Mouse (Mus musculus): ENCODE data around the gene Tnfrsf17. TPM values are rescaled to one million over a fixed set of nuclear protein-coding genes. Genes with fewer than 3 reads are reported as not detected.

Gene Tnfrsf17
- polyA plus RNA-seq, 1 experiment from 2014 or later: not detected

DNA sequence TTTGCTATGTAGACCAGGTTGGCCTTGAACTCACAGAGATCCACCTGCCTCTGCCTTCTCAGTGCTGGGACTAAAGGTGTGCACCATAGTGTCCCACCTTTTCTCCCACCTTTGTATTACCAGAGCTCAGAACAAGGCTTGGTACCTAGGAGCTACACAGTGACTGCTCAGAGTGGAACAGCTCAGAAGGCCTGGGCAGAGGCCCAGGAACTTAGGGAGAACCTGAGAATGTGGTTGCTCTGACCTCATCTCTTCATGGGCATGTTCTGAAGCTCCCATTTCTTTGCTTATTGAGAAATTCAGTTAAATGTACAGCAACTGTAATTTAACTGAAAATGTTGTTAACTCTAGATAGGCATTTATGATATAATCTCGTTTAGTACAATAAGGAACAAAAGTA lies 53.2 kb downstream of the Tnfrsf17 start:
- no peaks in the 10 kb centered on the region for H3K27me3 ChIP-seq (ENCODE audit: control insufficient read depth, insufficient read depth, low read depth, low read length)
- no peak overlapping the region for H3K27ac ChIP-seq (ENCODE audit: low read length)
- WGBS: 61% methylated on average over 1 of the region's 1 CpGs
- no peak overlapping the region for H3K4me3 ChIP-seq (ENCODE audit: low read length)
- H3K4me1 ChIP-seq (replicated peaks; ENCODE audit: control insufficient read depth, insufficient read depth, low read length): 0 out of 2 replicates have a peak, but pooled peaks cover 2% of the 10 kb centered on the region
- no peak for ATAC-seq (ENCODE audit: low read depth)
- H3K4me2 ChIP-seq (ENCODE audit: low read depth, low read length): no peak overlapping the region
- no peaks in the 10 kb centered on the region for H3K36me3 ChIP-seq (ENCODE audit: control insufficient read depth, insufficient read depth, low read length)
- no peaks in the 10 kb centered on the region for H3K9me3 ChIP-seq (ENCODE audit: control insufficient read depth, low read length)
- H3K9ac ChIP-seq (ENCODE audit: low read length): no peak overlapping the region

DNA sequence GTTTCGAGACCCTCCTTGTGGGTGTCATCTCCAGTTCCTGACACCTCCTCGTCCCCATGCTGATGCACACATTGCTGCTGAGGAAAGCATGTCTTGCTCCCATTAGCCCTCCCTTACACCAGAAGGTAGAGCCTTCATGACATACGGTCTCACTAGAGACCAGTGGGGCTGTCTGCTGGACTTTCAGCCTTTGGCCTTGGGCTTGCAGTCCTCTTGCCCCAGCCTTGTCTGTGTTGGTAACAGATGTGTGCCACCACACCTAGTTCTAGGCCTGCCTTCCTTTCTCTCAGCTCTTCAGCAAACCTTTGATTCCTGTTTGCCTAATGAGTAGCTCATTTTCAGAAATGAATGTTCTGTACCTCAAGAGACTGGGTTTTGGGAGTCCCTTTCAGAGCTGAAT lies 54.8 kb downstream of the Tnfrsf17 start:
- H3K9me3 ChIP-seq (ENCODE audit: control insufficient read depth, low read length): no peaks in the 10 kb centered on the region
- no peak overlapping the region for H3K4me3 ChIP-seq (ENCODE audit: low read length)
- H3K27me3 ChIP-seq (ENCODE audit: control insufficient read depth, insufficient read depth, low read depth, low read length): no peaks in the 10 kb centered on the region
- no peaks in the 10 kb centered on the region; the same call in 1 of the 2 replicates for H3K36me3 ChIP-seq (ENCODE audit: control insufficient read depth, insufficient read depth, low read length)
- H3K4me1 ChIP-seq (replicated peaks; ENCODE audit: control insufficient read depth, insufficient read depth, low read length): 0 out of 2 replicates have a peak, but pooled peaks cover 2% of the 10 kb centered on the region
- H3K9ac ChIP-seq (ENCODE audit: low read length): no peak overlapping the region
- H3K4me2 ChIP-seq (ENCODE audit: low read depth, low read length): no peak overlapping the region
- ATAC-seq (ENCODE audit: low read depth): no peak
- no peak overlapping the region for H3K27ac ChIP-seq (ENCODE audit: low read length)
- 85% methylated on average over 3 of the region's 3 CpGs for WGBS

DNA sequence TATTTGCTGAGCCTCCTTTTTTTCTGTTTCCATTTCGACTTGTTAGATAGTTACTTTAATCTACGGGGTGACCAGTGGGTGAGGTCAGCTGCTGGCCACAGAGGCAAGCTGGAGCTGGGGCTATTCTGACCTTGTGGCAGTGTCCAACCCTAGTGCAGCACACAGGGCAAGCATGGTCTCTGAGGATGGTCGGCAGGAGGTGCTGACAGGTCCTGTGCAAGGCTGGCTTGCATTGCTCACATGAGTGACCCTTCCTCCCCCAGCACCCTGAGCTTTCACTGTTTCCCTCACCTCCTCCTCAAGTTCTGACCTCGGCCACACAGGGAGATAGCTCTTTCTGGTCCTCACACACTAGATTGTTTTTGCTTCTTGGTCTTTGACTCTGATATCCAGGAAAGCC lies 55.5 kb downstream of the Tnfrsf17 start:
- ATAC-seq (ENCODE audit: low read depth): no peak
- Histone ChIP-seq H3K9me3 (ENCODE audit: control insufficient read depth, low read length) (no peaks in the 10 kb centered on the region), H3K4me1 (replicated peaks; ENCODE audit: control insufficient read depth, insufficient read depth, low read length) (0 out of 2 replicates have a peak, but pooled peaks cover 2% of the 10 kb centered on the region), H3K9ac (ENCODE audit: low read length) (no peak overlapping the region), H3K4me2 (ENCODE audit: low read depth, low read length) (no peak overlapping the region), H3K27me3 (ENCODE audit: control insufficient read depth, insufficient read depth, low read depth, low read length) (no peaks in the 10 kb centered on the region), H3K4me3 (ENCODE audit: low read length) (no peak overlapping the region), H3K36me3 (ENCODE audit: control insufficient read depth, insufficient read depth, low read length) (no peaks in the 10 kb centered on the region; the same call in 1 of the 2 replicates), H3K27ac (ENCODE audit: low read length) (no peak overlapping the region)
- WGBS: 43% methylated on average over 4 of the region's 4 CpGs

DNA sequence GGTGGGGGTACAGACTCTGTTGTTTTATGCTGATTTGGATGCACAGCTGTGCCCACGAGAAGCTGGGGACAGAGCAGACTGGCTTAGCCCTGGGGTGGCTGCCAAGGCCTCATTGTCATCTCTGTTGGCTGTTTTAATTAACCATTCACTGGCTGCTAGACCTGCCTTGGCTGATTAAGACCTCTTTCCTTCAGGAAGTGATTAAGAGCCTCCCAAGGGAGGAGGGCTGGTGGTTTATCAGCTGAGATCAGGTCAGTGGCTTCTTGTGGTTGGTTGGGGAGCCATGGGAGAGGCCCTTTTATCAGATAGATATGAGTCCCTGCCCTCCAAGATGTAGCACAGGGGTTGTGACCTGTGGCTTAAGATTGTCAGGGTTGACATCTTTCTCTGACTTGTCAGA lies 56.0 kb downstream of the Tnfrsf17 start:
- no peak overlapping the region for H3K4me2 ChIP-seq (ENCODE audit: low read depth, low read length)
- H3K4me1 ChIP-seq (replicated peaks; ENCODE audit: control insufficient read depth, insufficient read depth, low read length): 0 out of 2 replicates have a peak, but pooled peaks cover 2% of the 10 kb centered on the region
- H3K27me3 ChIP-seq (ENCODE audit: control insufficient read depth, insufficient read depth, low read depth, low read length): no peaks in the 10 kb centered on the region
- WGBS: 5% methylated on average over 1 of the region's 1 CpGs
- H3K27ac ChIP-seq (ENCODE audit: low read length): no peak overlapping the region
- H3K9me3 ChIP-seq (ENCODE audit: control insufficient read depth, low read length): no peaks in the 10 kb centered on the region
- H3K4me3 ChIP-seq (ENCODE audit: low read length): no peak overlapping the region
- ATAC-seq (ENCODE audit: low read depth): no peak
- H3K36me3 ChIP-seq (ENCODE audit: control insufficient read depth, insufficient read depth, low read length): no peaks in the 10 kb centered on the region; the same call in 1 of the 2 replicates
- H3K9ac ChIP-seq (ENCODE audit: low read length): no peak overlapping the region

Other genes with a start within 250 kb of the Tnfrsf17 start
- gene Litaf, start 247.7 kb upstream of the Tnfrsf17 start, polyA plus RNA-seq (2015; fragmentation: Nextera tagmentation; extraction: Ambion mirVana): 110 and 111 TPM in 2 replicates
- gene Txndc11, start 179.2 kb upstream of the Tnfrsf17 start, polyA plus RNA-seq (2015; fragmentation: Nextera tagmentation; extraction: Ambion mirVana): 30.1 and 30.8 TPM in 2 replicates
- gene Zc3h7a, start 137.4 kb upstream of the Tnfrsf17 start, polyA plus RNA-seq (2015; fragmentation: Nextera tagmentation; extraction: Ambion mirVana): 107 and 109 TPM in 2 replicates
- 138 and 144 TPM in 2 replicates for gene Rsl1d1, start 110.5 kb upstream of the Tnfrsf17 start, polyA plus RNA-seq (2015; fragmentation: Nextera tagmentation; extraction: Ambion mirVana)
- 57.5 and 60.1 TPM in 2 replicates for gene Gspt1, start 59.5 kb upstream of the Tnfrsf17 start, polyA plus RNA-seq (2015; fragmentation: Nextera tagmentation; extraction: Ambion mirVana)
- gene Snx29, start 9.1 kb downstream of the Tnfrsf17 start, polyA plus RNA-seq (2015; fragmentation: Nextera tagmentation; extraction: Ambion mirVana): 11.4 and 16.2 TPM in 2 replicates